Mouse (Mus musculus) liver, postnatal 0 days (tissue): ENCODE data around the gene Notch4.

ENCODE experiments used
- CTCF ChIP-seq: sonication (generic); IDR thresholded peaks from 2 replicates; pipeline ENCODE4 v1.5.1; 2016; ENCODE audit warnings: antibody characterized with exemption, low read depth
- EP300 ChIP-seq: IDR thresholded peaks from 2 replicates; pipeline ENCODE4 v1.6.1; 2016; ENCODE audit warnings: antibody characterized with exemption, low read depth, mild to moderate bottlenecking

DNA sequence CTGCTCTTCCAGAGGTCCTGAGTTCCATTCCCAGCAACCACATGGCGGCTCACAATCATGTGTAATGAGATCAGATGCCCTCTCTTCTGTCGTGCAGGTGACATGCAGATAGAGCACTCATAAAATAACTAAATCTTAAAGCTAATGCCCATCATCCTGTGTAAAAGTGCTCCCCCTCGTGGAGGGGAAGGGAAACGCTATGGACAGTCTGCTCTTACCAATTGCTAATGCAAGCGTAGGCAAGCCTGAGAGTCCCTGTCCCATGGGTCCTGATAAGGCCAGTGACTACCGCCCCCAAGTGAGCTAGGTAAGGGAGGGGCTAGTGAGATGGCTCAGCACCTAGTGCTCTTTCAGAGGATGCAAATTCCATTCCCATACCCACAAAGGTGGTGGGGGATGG lies 54.9 kb downstream of the Notch4 start:
- TF ChIP-seq CTCF (peak; percentile 96), EP300 (no peak)
